Mouse (Mus musculus) thymus, postnatal 36 days (tissue): ENCODE results near the gene Adamtsl1.

Experiments
- DNase-seq, 2 experiments: peaks; one replicate each; pipeline ENCODE4 v3.0.0; 2022; ENCODE audit warnings: mixed read lengths in 2 of 2

The Adamtsl1 gene

DNA sequence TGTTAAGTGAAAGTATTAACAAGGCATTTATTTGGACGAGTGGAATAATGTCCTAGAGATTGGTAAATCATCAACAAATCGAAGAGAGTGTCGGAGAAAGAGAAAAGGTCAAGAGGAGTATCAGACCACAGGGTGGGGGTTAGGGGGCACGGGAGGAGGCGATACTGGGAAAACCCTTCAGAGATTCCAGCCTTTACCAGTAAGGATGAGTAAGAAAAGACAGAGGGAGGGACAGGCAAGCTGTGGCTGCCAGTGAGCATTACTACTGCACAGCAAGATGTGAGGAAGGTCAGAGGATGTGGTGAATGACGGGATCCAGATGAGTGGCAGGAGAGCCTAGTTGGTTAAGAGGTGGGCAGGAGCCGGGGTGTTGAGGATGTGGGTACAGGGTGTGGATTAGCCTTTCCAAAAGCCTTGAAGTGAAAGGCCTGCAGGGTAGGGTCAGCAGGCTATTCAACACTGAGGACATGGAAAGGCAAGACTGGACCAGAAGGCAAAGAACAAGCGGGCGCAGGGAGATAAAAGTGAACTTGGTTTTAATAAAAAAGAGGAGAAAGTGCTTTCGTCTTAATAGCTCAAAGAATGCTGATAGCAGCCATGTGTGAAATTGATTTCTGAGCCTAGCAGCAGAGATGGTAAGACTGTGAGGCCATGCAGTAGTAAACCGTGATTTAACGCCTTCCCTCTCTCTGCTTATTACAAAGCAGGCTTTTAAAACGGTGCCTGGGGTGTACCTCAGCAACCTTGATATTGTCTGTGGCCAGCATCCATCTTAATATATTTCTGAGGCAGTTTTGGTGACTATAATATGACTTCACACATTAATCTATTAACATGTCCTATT, 555.1 kb downstream of the Adamtsl1 start:
- no peak for DNase-seq

DNA sequence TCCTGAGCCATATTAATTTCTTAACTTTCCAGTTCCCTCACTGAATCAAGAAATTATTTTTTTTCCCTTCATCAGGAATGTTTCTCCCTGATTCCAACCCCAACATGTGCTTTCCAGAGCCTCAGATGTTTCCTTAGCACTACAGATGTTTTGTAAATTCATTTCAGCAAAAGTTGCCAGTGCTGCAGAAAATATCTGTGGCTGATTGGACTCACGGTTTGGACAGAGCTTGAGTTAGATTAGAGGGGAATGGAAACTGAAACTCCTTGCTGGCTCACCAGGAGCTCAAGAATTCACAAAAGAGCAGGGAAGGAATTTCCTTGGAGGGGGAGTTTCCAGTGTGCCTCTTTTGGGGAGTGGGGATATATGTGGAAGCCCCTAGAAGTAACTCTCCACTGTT, 560.9 kb downstream of the Adamtsl1 start:
- no peak for DNase-seq

DNA sequence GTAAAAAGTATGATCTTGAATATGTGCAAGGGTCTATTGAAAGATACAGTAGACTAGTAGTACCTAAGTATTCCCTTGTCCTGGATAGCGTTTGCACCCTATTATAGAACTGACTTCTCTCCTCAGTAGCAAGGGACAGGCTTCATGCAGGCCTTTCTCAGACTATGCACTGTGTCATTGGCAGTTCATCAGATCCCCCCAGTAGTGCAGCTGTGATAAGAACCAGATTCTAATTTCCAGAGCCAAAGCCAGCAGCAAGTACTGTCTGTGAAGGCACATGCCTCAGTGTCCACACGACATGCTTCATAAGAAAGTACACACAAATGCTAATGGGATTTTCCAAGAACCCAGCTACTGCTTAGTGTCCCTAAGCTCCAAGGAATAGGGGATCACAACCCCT, 563.4 kb downstream of the Adamtsl1 start:
- DNase-seq, result no peak

- DNase-seq, result no peak
Measured at GRCm38 (mm10) chr4:86077854-86078253, 563.9 kb downstream of the Adamtsl1 start.

DNA sequence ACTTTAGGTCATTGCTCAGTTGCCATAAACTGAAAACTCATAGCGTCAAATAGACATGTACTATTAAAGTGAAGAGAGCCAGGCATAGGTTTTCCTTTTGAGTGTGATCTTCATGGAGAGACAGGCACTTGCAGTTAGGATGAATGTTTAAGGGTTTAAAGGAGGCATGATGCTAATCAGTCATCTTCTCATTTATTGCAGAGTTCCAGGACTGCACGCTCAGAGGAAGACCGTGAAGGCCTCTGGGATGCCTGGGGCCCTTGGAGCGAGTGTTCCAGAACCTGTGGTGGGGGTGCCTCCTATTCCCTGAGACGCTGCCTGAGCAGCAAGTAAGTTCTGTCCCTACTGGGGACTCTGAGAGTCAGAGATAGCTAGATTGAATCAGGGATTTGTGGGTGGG, 573.5 kb downstream of the Adamtsl1 start:
- DNase-seq, result no peak

DNA sequence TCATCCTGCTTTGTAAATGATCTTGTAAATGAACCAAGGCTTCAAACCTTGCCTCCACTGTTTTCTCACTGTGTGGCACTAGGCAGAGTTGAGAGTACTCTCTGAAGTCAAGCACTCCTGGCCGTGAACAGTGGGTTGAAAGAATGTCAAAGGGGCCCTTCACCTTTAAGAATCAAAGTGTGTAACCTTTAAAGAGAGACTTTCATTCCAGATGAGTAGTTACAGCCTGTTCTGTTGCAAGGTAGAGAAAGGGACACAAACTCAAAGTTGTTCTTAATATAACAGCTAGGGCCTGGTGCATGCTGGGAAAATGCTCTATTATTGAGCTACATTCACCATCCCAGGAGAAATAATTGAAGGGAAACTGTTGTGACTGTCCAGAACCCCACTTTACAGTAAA, 589.2 kb downstream of the Adamtsl1 start:
- no peak for DNase-seq

DNA sequence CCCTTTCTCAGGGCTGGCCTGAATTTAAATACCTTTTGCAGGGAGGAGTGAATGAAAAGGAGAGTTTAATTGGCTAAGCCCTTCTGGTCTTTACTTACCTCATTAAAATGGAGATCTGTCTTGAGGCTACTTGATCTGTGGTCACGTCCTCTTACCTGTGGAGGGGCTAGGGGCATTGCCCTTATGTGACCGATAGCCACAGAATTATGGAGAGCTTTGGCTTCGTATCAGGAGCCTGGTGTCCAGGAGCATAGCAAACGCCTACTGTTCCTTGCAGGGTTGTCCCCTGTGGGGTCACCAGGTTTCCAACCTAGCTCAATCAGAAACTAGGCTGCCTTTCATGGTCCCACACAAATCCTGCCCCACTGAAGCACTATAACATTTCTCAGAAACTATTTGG, 594.4 kb downstream of the Adamtsl1 start:
- DNase-seq, result no peak

- DNase-seq, result no peak
Measured at GRCm38 (mm10) chr4:86119067-86119466, 605.1 kb downstream of the Adamtsl1 start.

- DNase-seq, result no peak
Measured at GRCm38 (mm10) chr4:86122431-86122830, 608.5 kb downstream of the Adamtsl1 start.

DNA sequence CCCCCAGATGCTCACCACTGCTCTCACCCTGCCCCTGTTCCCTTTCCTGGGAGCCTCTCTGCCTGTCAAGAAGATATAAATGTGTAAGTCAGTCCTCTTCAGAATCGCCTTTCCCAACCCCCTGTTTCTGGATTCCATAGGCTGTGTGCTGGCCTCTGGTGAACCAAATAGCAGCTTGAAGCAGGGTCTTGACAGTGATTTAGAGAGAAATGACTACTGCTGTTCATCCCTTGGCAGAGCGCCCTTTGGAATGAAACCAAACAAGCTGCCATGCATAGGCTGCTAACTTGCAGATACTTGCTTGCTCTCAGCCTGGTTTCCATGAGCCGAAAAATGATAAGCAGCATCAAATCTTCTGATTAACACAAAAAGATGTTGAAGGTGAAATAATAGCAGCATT, 610.4 kb downstream of the Adamtsl1 start:
- no peak for DNase-seq

- DNase-seq, result no peak
Measured at GRCm38 (mm10) chr4:86126636-86127035, 612.7 kb downstream of the Adamtsl1 start.

DNA sequence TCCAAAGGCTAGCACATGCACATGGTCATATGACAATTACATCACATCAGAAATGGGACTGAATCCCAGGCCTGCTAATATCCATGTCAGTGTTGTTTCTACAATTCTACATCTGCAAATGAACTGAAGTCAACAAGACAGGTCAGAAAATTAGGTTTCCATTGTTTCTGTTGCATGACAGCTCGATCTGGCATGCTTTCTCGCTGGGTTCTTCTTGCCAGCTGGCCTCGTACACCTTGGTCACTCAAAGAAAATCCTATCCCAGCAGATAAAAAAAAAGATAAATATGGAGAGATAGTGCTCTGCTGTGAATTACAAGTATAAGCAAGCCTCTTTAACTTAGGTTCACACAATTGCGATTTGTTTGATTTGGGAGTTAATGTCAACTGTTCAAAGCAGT, 644.6 kb downstream of the Adamtsl1 start:
- no peak for DNase-seq

GRCm38 (mm10) chr4:86159362-86159761, 645.4 kb downstream of the Adamtsl1 start:
- DNase-seq, result no peak

DNA sequence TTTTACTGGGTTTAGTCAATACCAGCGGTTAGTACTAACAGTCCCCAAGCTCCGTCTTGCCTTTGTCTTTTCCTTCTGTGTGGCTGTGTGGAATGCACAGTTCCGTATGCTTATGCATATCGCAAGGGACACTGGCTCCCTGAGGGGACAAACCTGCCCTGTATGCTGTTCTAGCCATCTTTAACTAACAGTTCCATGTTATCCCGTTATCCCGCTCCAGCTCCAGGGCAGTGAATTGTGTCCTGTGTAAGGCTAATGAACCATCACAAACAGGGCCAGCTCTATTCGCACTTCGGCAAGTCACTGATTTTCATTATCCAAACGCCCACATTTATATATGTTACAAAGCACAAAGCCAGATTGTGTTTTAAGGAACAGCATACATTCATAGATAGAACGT, 656.8 kb downstream of the Adamtsl1 start:
- no peak for DNase-seq

DNA sequence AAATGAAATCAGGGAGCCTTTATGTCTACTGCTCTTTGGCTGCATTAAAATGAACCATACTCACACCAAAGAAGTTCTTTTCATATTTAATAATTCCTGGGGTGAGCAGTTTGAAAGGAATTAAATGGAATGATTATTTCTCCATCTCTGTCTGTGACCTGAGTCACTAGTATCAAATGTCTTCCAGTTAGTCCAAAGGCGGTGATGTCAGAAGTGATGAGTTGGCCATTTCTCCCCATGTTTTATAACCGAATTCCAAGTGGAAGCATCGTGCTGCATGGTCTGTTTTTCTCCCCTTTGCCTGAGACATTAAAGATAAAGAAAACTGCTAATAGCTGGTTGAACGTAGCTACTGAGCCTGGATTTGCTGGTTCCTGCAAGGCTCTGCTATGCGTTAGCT, 657.5 kb downstream of the Adamtsl1 start:
- DNase-seq, result no peak

DNA sequence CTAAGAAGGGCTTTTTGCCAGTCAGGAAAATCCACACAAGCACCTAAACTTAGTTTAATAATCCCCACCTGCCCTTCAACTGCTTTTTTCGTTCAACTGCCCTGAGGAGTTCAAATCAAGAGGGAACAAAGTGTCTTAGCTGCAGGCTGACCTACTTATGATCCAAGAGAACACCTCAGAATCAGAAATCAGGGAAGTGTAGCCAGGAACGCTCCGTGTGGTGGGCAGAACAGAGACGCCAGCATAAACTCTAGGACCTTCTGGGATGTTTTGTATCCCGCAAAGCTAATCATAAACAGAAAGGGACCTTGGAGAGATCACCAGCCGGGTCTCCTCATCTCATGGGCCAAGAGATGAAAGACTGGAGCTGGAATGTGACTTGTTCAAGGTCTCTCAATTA, 663.5 kb downstream of the Adamtsl1 start:
- no peak for DNase-seq

DNA sequence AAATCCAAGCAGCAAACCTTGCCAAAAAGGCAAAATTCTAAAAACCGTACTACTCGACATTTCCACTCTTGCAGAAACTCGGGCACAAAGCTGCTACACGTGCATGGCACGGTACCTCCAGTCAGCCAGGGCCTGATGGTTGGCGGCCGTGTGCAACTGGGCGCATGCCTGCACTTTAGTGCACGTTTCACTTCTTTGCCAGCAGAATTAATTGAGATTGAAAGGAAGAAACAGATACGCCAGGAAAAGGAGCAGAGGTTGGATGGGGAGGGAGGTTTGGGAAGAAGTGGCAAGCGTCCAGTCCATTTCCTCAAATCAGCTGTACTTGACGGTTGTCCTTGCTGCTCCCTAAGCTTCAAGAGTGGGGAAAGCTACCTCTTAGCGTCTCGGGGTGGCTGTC, 664.1 kb downstream of the Adamtsl1 start:
- DNase-seq, result no peak

DNA sequence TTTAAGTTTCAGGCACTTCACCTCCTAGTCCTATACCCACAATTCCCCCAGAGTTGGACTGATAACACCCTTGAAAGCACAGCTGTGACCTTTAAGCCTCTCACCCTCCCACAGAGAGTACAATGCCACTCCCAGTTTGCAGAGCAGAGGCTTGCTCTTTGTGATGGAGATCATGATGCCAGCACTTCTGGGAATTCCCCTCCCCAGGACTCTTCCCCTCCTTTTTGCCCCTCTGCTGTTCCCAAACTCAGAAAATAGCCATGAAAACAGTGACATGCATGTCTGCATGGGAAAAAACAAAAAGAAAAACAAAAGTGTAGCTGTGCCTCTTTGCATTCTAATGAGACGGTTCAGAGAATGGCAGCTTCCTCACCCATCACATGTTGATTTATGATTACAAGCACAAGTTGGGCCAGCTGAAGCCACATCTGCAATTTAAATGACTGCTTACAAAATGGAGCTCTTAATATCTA, 669.8 kb downstream of the Adamtsl1 start:
- no peak for DNase-seq

- no peak for DNase-seq
Measured at GRCm38 (mm10) chr4:86189853-86190252, 675.9 kb downstream of the Adamtsl1 start.

- no peak for DNase-seq
Measured at GRCm38 (mm10) chr4:86191195-86191594, 677.2 kb downstream of the Adamtsl1 start.

DNA sequence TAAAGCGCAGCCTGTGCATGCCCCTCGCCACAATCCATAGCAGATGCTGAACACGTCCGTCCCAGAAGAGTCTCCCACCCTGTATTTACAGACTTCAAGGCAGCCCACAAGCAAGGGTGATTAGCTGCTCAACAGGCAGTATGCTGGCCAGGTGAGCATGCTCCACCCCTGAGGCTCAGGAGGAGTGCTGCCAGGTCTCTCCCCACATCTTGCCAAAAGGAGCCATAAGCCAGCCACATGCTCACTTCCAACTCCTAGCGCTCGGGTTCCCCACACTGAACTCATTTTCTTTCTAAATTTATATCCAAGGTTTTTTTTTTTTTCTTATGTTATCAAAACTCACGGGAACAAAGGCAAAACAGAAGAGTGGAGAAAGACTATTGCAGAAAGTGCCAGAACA, 687.8 kb downstream of the Adamtsl1 start:
- no peak for DNase-seq

- DNase-seq, result no peak
Measured at GRCm38 (mm10) chr4:86203288-86203687, 689.3 kb downstream of the Adamtsl1 start.

DNA sequence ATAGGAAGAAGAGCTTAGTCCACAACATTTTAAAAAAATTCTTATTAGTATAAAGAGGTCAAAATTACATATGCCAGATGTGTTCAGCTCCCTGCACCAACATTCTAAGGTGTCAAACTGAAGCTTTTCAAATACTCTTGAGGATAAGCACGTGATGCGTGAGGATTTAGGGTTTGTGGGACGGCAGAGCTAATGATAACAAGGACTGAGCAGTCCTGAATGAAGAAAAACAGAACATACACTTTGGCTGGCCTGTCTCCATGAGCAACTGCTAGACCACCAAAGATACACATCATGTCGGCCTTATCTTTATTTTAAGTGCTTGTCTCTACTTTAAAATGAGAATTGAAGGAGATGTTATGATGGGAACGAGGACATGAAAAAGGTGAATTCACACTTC, 710.9 kb downstream of the Adamtsl1 start:
- DNase-seq, result no peak

DNA sequence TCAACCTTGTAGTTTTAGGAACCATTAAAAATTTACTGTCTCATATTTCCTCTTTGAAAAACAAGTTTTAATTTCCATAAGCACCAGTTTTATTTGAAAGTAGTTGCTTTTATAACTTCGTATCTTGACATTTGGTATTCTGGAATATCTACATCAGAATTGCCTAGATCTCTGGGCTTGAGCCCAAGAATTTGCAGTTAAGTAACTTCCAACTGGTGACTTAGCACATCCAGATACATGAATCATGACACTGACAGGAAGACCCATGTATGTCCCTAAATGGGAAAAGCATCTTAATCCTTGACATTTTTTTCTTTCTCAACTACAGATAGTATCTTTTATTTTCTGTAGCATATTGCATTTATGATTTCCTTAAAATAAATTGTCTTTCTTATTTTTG, 713.1 kb downstream of the Adamtsl1 start:
- DNase-seq, result no peak

- DNase-seq, result no peak
Measured at GRCm38 (mm10) chr4:86233197-86233596, 719.2 kb downstream of the Adamtsl1 start.
